In the genomic region with DNA sequence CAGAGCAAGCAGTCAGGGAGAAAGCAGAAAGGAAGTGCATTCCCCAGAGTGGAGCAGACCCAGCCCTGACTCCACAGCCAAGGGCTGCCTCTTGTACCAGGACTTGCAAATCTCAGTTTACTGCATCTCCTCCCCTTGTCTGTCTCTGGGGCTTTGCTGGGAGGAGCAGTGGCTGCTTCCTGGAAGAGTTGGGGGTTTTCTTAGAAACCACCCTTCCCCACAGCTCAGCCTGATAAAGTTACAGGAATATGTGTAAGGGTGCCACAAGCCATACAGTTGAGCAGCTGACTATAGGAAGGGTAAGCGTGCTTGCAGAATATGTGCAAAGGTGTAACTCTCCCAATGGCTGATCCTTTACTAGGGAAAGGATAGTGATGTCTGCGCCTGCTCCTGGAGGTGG, we compare ENCODE assay signal across 29 mouse cellular contexts. TPM values are rescaled to one million over a fixed set of nuclear protein-coding genes. Genes with fewer than 3 reads are reported as not detected.
DNase-seq lines count a peak whose midpoint lies in the region; ATAC-seq and TF ChIP-seq lines count a peak whose summit lies in the region.
"Had no signal": no experiment of that assay in that cellular context is flagged by ENCODE, and none has a peak within 500 bp of the region (broad histone marks: within the 10 kb centered on the region; RNA-seq: fewer than 3 reads in every experiment).

No protein-coding gene starts in this region.

- H3K9ac ChIP-seq in liver, postnatal 0 days (replicated peaks) = no peak overlapping the region
- H3K9ac ChIP-seq: forebrain, embryonic 13.5 days; heart, embryonic 13.5 days; hindbrain, embryonic 15.5 days; intestine, embryonic 15.5 days; lung, embryonic 15.5 days had no signal

- no peak for TF ChIP-seq EP300 in liver, postnatal 0 days (IDR thresholded peaks at IDR 0.05; ENCODE audit: low read depth)

- no peak for TF ChIP-seq CTCF in liver, postnatal 0 days (IDR thresholded peaks at IDR 0.05; ENCODE audit: low read depth)

- H3K27me3 ChIP-seq in megakaryocyte, embryonic 14.5 days (replicated peaks) = peaks cover 46% of the 10 kb centered on the region
- H3K27me3 ChIP-seq in liver, postnatal 0 days (ENCODE audit: insufficient read depth, low read length) = peaks cover 3% of the 10 kb centered on the region
- H3K27me3 ChIP-seq: hindbrain, embryonic 15.5 days had no signal

- H3K27ac ChIP-seq in liver, postnatal 0 days (ENCODE audit: low read depth) = no peak overlapping the region
- H3K27ac ChIP-seq: forebrain, embryonic 13.5 days; heart, adult 2 months; heart, embryonic 13.5 days; hindbrain, embryonic 15.5 days; intestine, embryonic 15.5 days; lung, embryonic 15.5 days had no signal

- WGBS in liver, postnatal 0 days (ENCODE audit: insufficient replicate concordance) = 48% methylated on average over 2 of the region's 2 CpGs

- peaks cover 18% of the 10 kb centered on the region for H3K9me3 ChIP-seq in megakaryocyte, embryonic 14.5 days
- no peaks in the 10 kb centered on the region for H3K9me3 ChIP-seq in liver, postnatal 0 days (ENCODE audit: low read length)
- H3K9me3 ChIP-seq: forebrain, embryonic 13.5 days; heart, embryonic 13.5 days; hindbrain, embryonic 15.5 days; intestine, embryonic 15.5 days had no signal

- DNase-seq in MEL-GATA-1-ER (ENCODE audit: extremely low read depth, low read depth) (peak; percentile 74), liver (peak; percentile 32)
- DNase-seq in liver, postnatal 0 days = no peak
- DNase-seq in right cerebral cortex, adult 18-20 months = no peak
- DNase-seq in right cerebral cortex, postnatal 14 days = no peak
- DNase-seq in ovary, postnatal 10 days (ENCODE audit: low spot score) = no peak
- DNase-seq: adrenal gland, adult 2 months; adrenal gland, postnatal 36 days; cerebellum, adult 8-10 months; cerebellum, postnatal 36 days; gastrocnemius, postnatal 36 days; heart, adult 2 months; heart, postnatal 10 days; kidney, adult 9 months; kidney, postnatal 10 days; layer of hippocampus, postnatal 36 days; lung, postnatal 36 days; thymus, adult 2 months; thymus, postnatal 36 days had no signal

- H3K4me1 ChIP-seq in megakaryocyte, embryonic 14.5 days = peaks cover 54% of the 10 kb centered on the region
- H3K4me1 ChIP-seq in liver, postnatal 0 days (ENCODE audit: insufficient read depth) = no peaks in the 10 kb centered on the region

- H3K4me3 ChIP-seq in megakaryocyte, embryonic 14.5 days (replicated peaks) = peak overlapping the region; percentile 42
- no peak overlapping the region for H3K4me3 ChIP-seq in liver, postnatal 0 days (ENCODE audit: low read depth, low read length)
- H3K4me3 ChIP-seq: forebrain, embryonic 13.5 days; heart, adult 2 months; heart, embryonic 13.5 days; hindbrain, embryonic 15.5 days; intestine, embryonic 15.5 days; lung, embryonic 15.5 days had no signal

- no peak for ATAC-seq in megakaryocyte, adult 5-6 weeks (ENCODE audit: poor library complexity, severe bottlenecking)
- 0 out of 2 replicates have a peak, but pooled peaks have one; percentile 22 for ATAC-seq in liver, postnatal 0 days
- ATAC-seq: forebrain, embryonic 13.5 days; intestine, embryonic 15.5 days; midbrain, embryonic 16.5 days had no signal

- no peak overlapping the region for H3K4me2 ChIP-seq in liver, postnatal 0 days (ENCODE audit: low read depth, low read length)
- H3K4me2 ChIP-seq: forebrain, embryonic 13.5 days; heart, embryonic 13.5 days; hindbrain, embryonic 15.5 days; intestine, embryonic 15.5 days; lung, embryonic 15.5 days had no signal

- peaks cover 16% of the 10 kb centered on the region for H3K36me3 ChIP-seq in megakaryocyte, embryonic 14.5 days (replicated peaks; ENCODE audit: low read length)
- 0 out of 2 replicates have a peak, but pooled peaks cover 2% of the 10 kb centered on the region for H3K36me3 ChIP-seq in liver, postnatal 0 days (replicated peaks; ENCODE audit: insufficient read depth, low read length)
- H3K36me3 ChIP-seq: hindbrain, embryonic 15.5 days had no signal

RNA-seq across cellular contexts. Expression of gene Pigz, which starts 6.9 kb away (rescaled TPM):
- 0.30 TPM in 1 of 2 replicates, not detected in the other for polyA plus RNA-seq in megakaryocyte, embryonic 14.5 days (2012; ENCODE audit: insufficient read depth, low replicate concordance)
- not detected in 2 replicates for total RNA-seq in megakaryocyte, adult 5-6 weeks (2015)
- 0.41 TPM in 1 of 2 replicates, not detected in the other for total RNA-seq in megakaryocyte, adult 5-6 weeks (2017)
- polyA plus RNA-seq in liver, postnatal 0 days (2015; fragmentation: Nextera tagmentation; extraction: Ambion mirVana) = 0.18 and 0.47 TPM in 2 replicates
- total RNA-seq: hematopoietic stem cell, adult 5-6 weeks; neutrophil, adult 5-6 weeks had no signal

RNA-seq across cellular contexts. Expression of gene 0610012G03Rik, which starts 7.7 kb away (rescaled TPM):
- 126 and 272 TPM in 2 replicates for polyA plus RNA-seq in megakaryocyte, embryonic 14.5 days (2012; ENCODE audit: insufficient read depth, low replicate concordance)
- total RNA-seq in megakaryocyte, adult 5-6 weeks (2015) = 23.1 and 23.8 TPM in 2 replicates
- 8.7 and 11.1 TPM in 2 replicates for total RNA-seq in megakaryocyte, adult 5-6 weeks (2017)
- polyA plus RNA-seq in liver, postnatal 0 days (2015; fragmentation: Nextera tagmentation; extraction: Ambion mirVana) = 58.1 and 58.4 TPM in 2 replicates

RNA-seq across cellular contexts. Expression of gene Ncbp2, which starts 7.7 kb away (rescaled TPM):
- polyA plus RNA-seq in megakaryocyte, embryonic 14.5 days (2012; ENCODE audit: insufficient read depth, low replicate concordance) = 12.9 and 80.8 TPM in 2 replicates
- total RNA-seq in megakaryocyte, adult 5-6 weeks (2015) = 18.1 and 20.2 TPM in 2 replicates
- total RNA-seq in megakaryocyte, adult 5-6 weeks (2017) = 20.0 and 30.1 TPM in 2 replicates
- polyA plus RNA-seq in liver, postnatal 0 days (2015; fragmentation: Nextera tagmentation; extraction: Ambion mirVana) = 20.4 and 21.4 TPM in 2 replicates

Comparison
In these comparisons a context has a peak if more than half of its experiments do, and no peak if none do; other contexts are left out.
1. DNase-seq: peak in MEL-GATA-1-ER (single experiment) and liver (single experiment); none in liver, postnatal 0 days (single experiment), right cerebral cortex, adult 18-20 months (single experiment), right cerebral cortex, postnatal 14 days (single experiment) and ovary, postnatal 10 days (single experiment).